Mouse (Mus musculus): ENCODE results near the gene Pnkp. TPM values are rescaled to one million over a fixed set of nuclear protein-coding genes. Genes with fewer than 3 reads are reported as not detected.
A peak's percentile ranks its signal among the peaks of the same experiment; 100 is the strongest.

Pnkp gene
- total RNA-seq, 2 experiments from 2014 or later, result 26.8 TPM

DNA sequence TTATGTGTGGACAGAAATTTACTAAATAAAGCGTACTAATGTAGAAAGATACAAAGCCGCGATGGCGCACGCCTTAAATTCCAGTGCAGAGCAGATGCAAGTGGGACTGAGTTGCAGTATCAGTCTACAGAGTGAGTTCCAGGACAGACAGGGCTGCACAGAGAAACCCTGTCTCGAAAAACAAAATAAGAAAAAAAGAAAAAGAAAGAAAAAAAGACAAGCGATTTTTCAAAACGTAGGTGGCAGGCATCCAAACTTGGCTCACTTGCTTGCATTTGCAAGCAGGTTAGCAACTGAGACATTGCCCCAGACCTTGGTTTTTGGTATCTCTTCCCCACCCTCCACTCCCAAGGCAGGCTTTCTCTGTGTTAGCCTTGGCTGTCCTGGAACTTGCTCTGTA lies 36.3 kb downstream of the Pnkp start:
- no peak for DNase-seq (ENCODE audit: low spot score in 2 of 2)
- intact Hi-C loops (cut with DNase I), result no loop called here

DNA sequence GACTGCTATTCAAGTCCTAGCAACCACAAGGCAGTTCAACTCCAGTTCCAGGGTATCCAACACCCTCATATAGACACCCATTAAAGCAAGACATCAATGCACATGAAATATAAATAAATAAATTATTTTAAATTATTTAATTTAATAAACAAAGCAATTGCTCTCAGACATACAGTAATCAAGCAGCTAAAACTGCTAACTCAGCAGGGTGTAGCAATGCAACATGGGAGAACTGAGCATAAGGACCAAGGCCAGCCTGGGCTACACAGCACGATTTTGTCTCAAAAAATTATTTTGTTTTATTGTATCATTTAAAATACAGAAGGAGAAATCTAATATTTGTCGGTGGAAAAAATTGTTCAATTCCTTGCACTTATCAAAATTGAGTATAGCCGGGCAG lies 37.2 kb downstream of the Pnkp start:
- DNase-seq (ENCODE audit: low spot score in 2 of 2), result no peak
- intact Hi-C loops (cut with DNase I), result no loop called here

DNA sequence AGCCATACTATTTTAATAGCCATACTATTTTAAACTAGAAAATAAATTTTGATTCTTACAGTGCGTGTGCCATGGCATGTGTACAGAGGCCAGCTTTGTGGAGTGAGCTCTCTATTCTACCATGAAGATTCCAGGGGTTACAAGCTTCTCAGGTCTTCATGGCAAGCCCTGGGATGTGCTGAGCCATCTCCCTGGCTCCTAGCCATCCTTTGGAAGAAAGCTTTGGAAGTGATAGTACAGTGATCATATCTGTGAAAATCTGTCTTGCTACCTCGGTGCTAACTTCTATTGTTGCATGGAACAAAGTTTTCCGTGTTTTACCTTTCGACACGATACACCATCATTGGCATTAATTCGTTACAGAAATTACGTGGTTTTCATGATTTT lies 38.3 kb downstream of the Pnkp start:
- intact Hi-C loops (cut with DNase I), result no loop called here
- no peak for DNase-seq (ENCODE audit: low spot score in 2 of 2)

DNA sequence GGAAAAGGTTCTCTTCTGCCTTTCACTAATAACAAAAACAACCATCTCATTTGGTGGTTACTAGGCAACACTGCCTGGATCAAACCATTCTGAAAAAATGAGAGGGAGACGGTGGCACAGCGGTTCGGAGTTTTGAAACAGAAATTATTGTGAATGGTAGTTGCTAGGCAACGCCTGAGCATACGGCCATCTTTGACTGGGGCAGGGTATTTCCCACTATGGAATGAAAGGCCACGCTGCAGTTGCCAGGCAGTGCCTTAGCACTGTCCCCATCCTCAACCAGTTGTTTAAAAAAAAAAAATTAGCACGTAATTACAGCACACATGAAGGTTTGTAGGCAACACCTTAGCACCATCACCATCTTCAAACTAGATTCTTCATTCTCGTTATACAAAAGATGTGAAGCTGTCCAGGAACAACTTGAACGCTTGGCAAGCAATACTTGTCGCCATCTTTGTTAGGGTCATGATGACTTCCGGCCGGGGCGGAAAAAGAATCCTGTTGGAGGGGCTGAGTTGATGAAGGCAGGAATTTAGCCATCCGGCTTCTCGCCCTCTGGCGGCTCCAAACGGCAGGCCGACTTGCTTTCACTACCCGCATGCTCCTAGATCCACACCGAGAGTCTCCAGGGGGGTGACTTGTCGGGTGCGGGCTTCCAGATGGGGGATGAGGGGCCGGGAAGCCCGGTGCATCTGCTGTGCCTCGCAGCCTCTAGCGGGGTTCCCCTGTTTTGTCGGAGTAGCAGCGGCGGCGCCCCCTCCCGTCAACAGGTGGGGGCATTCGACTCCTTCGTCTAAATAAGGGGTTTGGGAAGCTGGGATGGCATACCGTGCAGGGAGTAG lies 38.9 kb downstream of the Pnkp start, which contains the start of gene Fuz:
Gene Fuz, plus strand, starts transcription at position 487 of the 842 bp plus-strand sequence.
- peak; percentile 89 to 93 for DNase-seq (ENCODE audit: low spot score in 2 of 2)
- intact Hi-C loops (cut with DNase I), result no loop called here

DNA sequence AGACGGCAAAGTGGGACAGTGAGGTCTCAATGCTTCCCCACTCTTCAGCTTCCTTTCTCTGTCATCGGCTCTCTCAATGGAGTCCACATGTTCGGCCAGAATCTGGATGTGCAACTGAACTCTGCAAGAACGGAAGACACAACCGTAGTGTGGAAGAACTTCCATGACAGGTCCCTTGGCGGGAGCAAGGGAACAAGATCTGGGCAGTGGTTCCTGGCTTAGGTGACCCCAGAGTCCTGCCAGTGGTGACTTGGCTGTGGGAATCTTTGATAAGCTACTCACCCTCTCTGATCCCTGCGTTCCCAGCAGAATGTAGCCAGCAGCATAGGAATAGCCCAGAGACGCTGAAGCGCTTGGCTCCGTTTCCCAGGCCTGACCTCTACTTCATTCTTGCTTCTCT lies 39.6 kb downstream of the Pnkp start:
- intact Hi-C loops (cut with DNase I), result no loop called here

DNA sequence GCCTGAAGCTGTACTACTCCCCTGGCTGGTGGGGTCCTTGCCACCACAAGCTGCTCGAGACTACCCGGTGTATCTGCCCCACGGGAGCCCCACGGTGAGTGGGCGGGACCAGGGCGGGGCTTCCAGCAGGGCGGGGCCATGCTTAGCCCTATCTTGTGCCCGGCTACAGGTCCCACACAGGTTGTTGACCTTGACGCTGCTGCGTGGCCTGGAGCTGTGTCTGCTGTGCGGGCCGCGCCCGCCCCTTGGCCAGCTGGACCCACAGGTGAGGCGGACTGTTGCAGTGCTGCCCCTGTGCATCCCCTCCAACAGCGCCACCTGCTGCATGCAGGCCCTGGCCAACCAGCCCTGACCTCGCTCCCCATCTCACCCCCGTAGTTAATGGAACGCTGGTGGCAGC lies 41.7 kb downstream of the Pnkp start:
- intact Hi-C loops (cut with DNase I), result no loop called here
- DNase-seq (ENCODE audit: low spot score in 2 of 2), result no peak

More for the DNA sequence above, 39.6 kb downstream of the Pnkp start:
- no peak for DNase-seq (ENCODE audit: low spot score in 2 of 2)

DNA sequence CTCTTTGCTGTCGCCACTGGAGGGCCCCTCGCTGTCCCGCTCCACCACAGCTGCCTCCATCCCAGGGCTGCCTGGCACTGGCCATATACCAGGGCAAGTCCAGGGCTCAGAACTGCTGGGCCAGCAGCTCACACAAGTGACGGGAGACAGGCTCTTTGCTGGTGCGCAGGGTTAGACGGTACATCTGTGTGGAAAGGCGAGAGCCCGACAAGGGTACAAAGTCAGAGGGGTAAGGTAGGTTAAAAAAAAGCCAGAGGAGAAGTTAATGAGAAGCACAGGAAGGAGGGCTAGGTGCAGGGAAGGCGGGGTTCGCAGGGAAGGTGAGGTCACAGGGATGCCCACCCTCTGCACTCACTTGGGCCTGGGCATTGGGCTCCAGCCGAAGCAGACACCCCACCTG lies 43.7 kb downstream of the Pnkp start:
- intact Hi-C loops (cut with DNase I), result no loop called here
- no peak for DNase-seq (ENCODE audit: low spot score in 2 of 2)

DNA sequence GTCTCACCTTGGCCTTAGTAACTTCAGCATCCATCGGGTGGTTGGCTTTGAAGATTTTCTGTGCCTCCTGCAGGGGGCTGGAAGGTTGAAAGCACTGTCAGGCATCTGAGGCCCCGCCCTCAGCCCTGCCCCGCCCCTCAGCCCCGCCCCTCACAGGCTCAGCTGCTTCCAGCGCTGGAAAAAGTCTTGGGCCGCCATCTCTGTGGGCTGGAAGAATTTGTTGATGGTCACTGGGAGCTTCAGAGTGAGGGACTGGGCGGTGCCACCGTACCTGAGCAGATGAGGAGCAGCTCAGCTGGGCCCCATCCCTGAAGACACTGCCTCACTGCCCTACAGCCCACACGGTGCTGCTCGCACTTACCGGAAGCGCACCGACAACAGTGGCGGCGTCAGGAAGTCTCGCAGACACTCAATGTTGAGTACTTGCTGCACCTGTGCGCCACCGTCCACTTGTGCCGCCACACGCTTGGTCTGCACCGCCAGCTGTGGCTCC lies 44.3 kb downstream of the Pnkp start:
- intact Hi-C loops (cut with DNase I), result no loop called here
- no peak for DNase-seq (ENCODE audit: low spot score in 2 of 2)

DNA sequence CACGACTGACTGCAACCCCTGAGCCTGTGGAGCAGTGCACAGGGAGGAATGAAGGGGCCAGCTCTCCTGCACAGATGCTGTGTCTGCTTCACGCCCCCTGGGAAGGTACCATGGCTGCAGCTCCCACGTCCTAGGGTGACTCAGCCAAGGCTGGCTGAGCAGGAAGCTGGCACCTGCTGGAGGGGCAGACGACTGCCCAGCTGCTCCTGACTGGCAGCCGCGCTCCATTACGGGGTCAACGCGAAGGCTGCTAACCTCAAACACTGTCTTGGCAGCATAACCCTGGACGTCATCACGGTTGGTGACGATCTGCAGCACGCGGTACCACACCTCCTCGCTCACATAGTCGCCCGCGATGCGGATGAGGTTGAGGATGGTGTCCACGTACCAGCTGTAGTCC lies 48.5 kb downstream of the Pnkp start:
- intact Hi-C loops (cut with DNase I), result no loop called here
- DNase-seq (ENCODE audit: low spot score in 2 of 2), result peak in 1 of 2 experiments; percentile 64

DNA sequence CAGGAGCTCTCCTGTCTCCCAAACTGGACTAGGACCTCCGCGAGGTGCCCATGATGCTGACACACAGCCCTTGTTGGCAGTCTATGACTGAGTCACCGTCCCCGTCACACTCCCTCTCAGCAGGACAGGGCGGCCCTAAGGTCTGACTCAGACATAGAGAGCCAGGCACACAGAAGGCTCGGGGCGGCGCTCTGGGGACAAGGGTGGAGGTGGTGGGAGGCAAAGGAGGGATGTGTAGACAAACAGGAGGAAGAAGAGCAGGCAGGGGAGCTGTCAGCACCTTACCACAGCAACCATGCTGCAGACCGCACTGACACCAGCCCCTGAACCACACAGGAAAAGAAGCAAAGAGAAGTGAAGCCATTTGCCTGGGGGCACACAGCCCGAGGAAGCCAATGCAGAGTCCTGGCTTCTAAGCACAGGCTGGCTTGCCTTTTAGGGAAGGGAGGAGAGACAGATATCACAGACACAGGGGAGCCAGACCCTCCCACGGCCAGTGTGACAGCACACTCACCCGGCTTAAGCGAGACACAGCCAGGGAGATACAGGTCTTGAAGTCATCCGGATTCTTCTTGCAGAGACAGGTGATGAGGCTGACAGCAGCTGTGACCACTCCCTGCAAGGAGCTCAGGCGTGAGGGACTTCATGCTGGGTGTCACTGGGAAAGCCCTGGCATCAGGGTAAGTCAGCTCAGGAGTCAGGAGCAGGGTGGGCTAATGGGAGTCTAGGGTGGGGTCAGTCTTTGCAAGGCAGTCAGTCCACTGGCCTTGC lies 52.0 kb downstream of the Pnkp start:
- intact Hi-C loops (cut with DNase I), result no loop called here
- no peak for DNase-seq (ENCODE audit: low spot score in 2 of 2)

Small RNA genes within 50 kb of the gene (microRNA-seq; reads per million reads assigned to microRNA genes)
- gene Mir707, result not detected

Other genes starting within 250 kb of the Pnkp start
- gene Myh14, start 186.3 kb upstream of the Pnkp start, total RNA-seq (2021), result 10 to 100 TPM; 17.7 to 20.6 TPM
- not detected for gene Izumo2, start 148.4 kb upstream of the Pnkp start, total RNA-seq (2021)
- gene Vrk3, start 108.7 kb upstream of the Pnkp start, total RNA-seq (2021), result 10 to 100 TPM; 28.1 to 29.4 TPM
- gene Zfp473, start 106.1 kb upstream of the Pnkp start, total RNA-seq (2021), result under 1 TPM; 0.32 to 0.36 TPM
- gene Nup62, start 41.1 kb upstream of the Pnkp start, total RNA-seq (2021), result 10 to 100 TPM; 28.1 to 32.2 TPM
- 1 to 10 TPM; 2.2 to 2.4 TPM for gene Il4i1, start 40.8 kb upstream of the Pnkp start, total RNA-seq (2021)
- gene Atf5, start 40.5 kb upstream of the Pnkp start, total RNA-seq (2021), result 10 to 100 TPM; 22.2 to 26.5 TPM
- 10 to 100 TPM; 67.7 to 73.6 TPM for gene Akt1s1, start 8.1 kb upstream of the Pnkp start, total RNA-seq (2021)
- gene Tbc1d17, start 8.1 kb upstream of the Pnkp start, total RNA-seq (2021), result 10 to 100 TPM; 71.9 to 75.6 TPM
- gene Ptov1, start 12.6 kb downstream of the Pnkp start, total RNA-seq (2021), result 100 to 1,000 TPM; 284 to 285 TPM
- gene Med25, start 35.6 kb downstream of the Pnkp start, total RNA-seq (2021), result 10 to 100 TPM; 91.7 to 98.1 TPM
- gene Fuz, start 38.9 kb downstream of the Pnkp start, total RNA-seq (2021), result 10 to 100 TPM; 18.2 to 20.6 TPM
- gene Ap2a1, start 72.4 kb downstream of the Pnkp start, total RNA-seq (2021), result 100 to 1,000 TPM; 346 to 355 TPM
- 1 to 10 TPM; 1.4 to 3.4 TPM for gene Tsks, start 86.1 kb downstream of the Pnkp start, total RNA-seq (2021)
- 10 to 100 TPM; 85.4 to 97.7 TPM for gene Cpt1c, start 117.7 kb downstream of the Pnkp start, total RNA-seq (2021)
- gene Prmt1, start 129.4 kb downstream of the Pnkp start, total RNA-seq (2021), result 100 to 1,000 TPM; 143 to 145 TPM
- 10 to 100 TPM; 29.2 to 38.7 TPM for gene Irf3, start 140.5 kb downstream of the Pnkp start, total RNA-seq (2021)
- 1 to 10 TPM; 1.8 to 2.6 TPM for gene Bcl2l12, start 141.6 kb downstream of the Pnkp start, total RNA-seq (2021)
- gene Scaf1, start 159.2 kb downstream of the Pnkp start, total RNA-seq (2021), result 100 to 1,000 TPM; 174 to 177 TPM
- gene Rras, start 160.8 kb downstream of the Pnkp start, total RNA-seq (2021), result 10 to 100 TPM; 12.9 to 13.9 TPM
- 10 to 100 TPM; 64.9 to 75.3 TPM for gene Prr12, start 195.7 kb downstream of the Pnkp start, total RNA-seq (2021)
- gene Nosip, start 205.3 kb downstream of the Pnkp start, total RNA-seq (2021), result 10 to 100 TPM; 59.7 to 63.7 TPM
- gene Prrg2, start 205.5 kb downstream of the Pnkp start, total RNA-seq (2021), result 1 to 10 TPM; 5.4 to 7.4 TPM
- gene Rcn3, start 235.1 kb downstream of the Pnkp start, total RNA-seq (2021), result 1 to 10 TPM; 3.8 to 4.9 TPM
- gene Fcgrt, start 246.7 kb downstream of the Pnkp start, total RNA-seq (2021), result 10 to 100 TPM; 22.3 to 22.7 TPM